Mouse (Mus musculus): ENCODE data around the gene Rps6ka5.

Rps6ka5 gene

DNA sequence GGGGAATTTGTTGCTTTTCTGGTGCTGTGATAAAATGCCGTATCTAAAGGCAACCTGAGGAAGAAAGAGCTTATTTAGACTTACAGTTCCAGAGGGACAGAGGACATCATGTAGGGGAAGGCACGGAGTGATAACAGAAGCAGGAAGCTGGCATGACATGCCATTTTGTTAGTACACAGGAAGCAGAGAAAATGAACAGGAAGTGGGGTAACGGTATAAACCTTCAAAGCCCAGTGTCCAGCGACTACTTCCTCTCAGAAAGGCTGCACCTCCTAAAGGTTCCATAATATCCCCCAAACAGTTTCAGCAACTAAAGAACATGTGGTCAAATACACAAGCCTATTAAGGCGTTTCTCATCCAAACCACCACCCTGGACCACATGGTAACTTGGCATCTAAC lies 195.9 kb downstream of the Rps6ka5 start:
- in situ Hi-C loops (cut with MboI) = no loop called here

DNA sequence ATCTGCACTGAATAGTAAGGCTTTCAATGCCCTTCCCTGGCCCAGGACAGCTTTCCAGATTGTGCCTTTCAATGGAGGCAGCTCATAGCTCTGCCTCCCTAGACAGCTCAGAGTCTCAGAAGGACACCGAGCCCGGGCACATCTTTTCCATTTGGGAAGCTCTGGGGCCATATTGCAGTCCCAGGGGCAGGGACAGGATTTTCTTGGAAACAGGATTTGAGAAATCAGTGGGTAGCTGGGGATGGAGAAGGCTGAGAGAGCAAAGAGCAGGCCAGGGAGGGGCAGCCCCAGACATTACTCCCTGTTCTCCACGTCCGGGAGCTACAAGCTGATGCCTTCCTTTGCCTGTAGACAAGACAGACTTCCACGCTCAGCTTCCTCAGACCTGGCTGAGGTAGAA lies 197.1 kb downstream of the Rps6ka5 start:
- in situ Hi-C loops (cut with MboI) = no loop called here

DNA sequence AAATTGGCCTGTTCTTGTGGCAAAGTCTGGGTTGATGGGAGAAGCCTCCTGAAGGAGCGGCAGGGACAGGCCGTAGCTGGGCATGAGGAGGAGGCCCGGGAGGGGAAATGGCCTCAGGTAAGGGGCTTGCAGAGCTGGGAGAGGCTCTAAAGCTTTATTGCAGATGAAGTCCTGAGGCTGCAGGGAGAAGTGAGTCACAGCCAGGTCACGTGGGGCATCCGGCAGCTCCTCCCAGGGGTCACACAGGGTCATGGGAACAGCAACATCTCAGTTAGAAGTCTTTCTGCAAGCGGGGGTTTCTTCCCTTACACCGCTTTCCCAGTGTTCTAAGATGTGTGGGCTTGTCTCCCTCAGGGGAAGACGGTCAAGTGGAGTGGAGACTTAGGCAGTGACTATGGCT lies 197.6 kb downstream of the Rps6ka5 start:
- in situ Hi-C loops (cut with MboI) = no loop called here

DNA sequence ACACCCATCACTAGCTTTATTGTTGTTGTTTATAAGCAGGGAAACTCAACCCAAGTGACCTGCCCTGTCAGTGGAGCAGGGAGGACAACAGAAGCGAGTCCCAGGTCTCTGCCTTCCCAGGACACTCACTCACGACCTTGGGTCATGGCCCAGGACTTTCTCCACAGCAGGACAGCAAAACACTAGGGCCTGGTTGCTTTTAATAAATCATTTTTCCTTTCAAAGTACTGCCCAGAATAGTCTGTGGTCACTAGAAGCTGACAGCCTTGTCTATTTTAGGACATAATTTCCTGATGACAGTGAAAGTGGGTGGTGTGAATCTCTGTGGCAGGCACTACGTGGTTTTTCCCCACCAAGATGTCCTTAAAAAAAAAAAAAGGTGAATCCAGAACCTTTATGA lies 198.5 kb downstream of the Rps6ka5 start:
- in situ Hi-C loops (cut with MboI) = no loop called here

DNA sequence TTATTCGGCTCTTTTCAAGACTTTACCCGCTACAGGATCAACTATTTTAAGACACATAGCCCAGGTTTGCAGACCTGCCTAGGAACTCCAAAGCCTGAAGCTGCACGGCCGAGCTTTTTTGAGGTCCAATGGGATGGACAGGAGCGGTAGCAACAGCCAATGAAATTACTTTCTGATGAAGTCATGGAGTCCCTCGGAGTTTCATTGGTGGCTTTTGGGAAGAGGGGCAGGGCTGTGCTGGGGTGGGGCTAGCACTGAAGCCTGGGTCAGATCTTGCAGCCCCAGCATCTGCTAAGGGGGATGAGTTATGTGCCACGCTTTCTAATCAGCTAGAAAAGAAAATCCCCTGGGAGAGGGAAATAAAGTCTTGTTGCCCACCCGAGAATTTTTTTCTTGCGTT lies 199.0 kb downstream of the Rps6ka5 start:
- in situ Hi-C loops (cut with MboI) = no loop called here

DNA sequence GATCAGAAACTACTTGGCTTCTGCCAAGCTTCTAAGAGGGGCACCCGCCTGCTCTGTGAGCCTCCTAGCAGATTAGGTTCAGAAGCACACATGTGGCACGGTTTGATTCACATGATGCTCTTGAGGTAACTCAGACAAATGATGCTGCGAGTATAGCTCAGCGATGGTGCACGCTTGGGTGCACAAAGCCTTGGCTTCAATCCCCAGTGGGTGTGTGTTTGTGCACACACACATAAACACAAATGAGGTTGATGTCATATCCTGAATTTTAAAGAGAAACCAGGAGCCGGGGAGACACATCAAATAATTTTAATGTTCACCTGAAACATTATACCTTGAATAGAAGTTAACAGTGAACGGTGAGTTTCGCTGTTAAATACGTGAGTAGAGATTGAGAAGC lies 199.5 kb downstream of the Rps6ka5 start:
- in situ Hi-C loops (cut with MboI) = no loop called here

DNA sequence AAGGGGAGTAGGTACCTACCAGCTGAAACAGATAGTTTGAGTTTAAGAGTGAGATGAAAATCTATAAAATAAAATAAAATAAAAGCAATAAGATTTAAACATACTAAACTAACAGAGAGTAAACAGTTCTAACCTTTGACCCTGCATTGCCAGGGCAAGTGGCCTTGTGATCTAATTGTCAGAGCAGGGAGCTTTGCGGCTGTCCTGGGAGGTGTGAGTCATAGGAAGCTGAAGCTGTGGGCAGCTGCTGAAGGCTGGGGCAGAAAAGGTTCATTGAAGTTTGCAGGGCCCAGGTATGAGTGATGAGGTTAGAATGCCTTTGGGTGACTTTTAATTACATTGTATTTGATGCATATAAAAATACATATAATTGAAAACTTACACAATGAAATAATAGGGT lies 200.8 kb downstream of the Rps6ka5 start:
- in situ Hi-C loops (cut with MboI) = no loop called here

DNA sequence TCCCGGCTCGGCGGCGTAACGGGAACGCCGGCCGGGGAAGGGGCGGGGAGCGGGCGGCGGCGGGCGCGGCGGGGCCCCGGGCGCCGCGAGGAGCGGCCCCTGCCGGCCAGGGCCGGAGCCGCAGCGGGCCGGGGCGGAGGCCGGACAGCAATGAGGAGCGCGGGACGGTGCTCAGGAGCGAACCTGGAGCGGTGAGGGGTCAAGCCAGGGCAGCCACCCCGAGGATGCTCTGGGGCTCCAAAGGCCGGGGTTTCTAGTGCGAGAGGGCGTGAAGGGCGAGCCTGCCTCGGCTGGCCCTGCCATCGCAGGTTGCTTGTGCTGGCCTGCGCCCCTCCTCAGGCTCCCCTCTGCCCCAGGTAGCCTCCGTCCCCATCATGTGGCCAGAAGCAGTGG lies 206.0 kb downstream of the Rps6ka5 start, which contains the start of gene Ttc7b:
TSS of gene Ttc7b (minus strand) at position 33 of the 393 bp plus-strand sequence.
- in situ Hi-C loops (cut with MboI) = no loop called here

DNA sequence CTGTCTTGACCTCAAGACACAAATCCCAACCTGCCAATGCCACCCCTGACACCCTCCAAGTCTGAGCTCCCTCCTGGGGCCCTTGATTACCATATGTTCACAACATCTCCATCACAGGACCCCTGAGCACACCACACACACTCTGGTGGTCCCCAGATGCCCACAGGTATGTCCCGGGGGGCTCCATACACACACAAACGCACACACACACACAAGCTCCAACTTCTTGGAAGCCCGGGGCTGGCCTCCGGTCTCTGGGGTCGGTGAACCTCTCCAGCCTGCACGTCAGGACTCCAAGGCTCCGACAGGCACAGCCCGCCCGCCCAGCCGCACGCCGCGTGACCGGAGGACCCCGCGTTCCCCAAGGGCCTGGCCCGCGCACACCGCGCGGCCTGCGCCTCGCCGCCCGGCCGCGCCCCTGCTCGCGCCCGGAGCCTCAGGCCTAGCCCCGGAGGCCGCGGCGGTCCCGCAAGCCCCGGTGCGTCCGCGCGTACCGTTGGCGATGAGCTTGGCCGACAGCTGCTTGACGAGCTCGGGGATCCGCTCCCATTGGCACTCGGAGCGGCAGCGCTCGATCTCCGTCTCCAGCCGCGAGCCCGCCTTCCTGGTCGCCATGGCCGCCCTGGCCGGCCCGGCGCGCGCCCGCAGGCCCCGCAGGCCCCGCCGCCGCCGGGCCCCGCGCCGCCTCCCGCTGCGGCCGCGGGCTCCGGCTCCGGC lies 206.5 kb downstream of the Rps6ka5 start:
- in situ Hi-C loops (cut with MboI) = no loop called here

DNA sequence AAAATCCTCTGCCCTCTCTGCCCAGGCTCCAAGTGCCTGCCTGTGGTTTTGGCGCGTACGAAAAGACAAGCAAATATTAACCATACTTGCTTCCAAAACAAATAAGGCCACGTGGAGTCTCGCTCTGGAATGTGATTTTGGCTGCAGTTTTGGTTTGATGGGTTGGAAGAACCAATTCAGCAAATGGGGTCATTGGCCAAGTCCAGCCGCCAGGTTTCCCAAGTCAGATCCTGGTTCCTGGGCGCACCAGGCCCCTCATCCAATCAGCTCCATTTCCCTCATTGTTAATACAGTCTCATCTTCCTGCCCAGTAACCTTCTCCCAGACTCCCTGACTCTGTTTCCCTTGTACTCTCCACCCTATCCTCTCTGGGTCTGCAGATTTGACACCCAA lies 207.1 kb downstream of the Rps6ka5 start:
- in situ Hi-C loops (cut with MboI) = no loop called here

DNA sequence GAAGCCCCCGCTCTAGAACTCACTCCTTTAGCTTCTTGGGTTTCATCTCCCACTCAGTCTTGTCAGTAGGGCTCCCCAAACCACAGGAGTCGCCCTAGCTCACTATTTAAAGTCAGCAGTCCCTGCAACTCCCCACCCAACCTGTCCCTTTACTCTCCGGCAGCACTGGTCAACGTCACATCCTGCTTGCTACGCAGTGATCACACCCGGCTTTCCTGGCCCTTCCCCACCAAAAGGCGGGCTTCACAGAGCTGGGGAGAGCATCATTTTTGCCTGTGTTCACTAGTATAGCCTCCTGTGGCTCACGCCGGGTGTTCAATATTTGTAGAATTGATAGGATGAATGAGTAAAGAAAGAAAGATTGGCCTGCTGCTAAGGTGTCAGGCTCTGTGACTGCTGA lies 209.4 kb downstream of the Rps6ka5 start:
- in situ Hi-C loops (cut with MboI) = no loop called here

DNA sequence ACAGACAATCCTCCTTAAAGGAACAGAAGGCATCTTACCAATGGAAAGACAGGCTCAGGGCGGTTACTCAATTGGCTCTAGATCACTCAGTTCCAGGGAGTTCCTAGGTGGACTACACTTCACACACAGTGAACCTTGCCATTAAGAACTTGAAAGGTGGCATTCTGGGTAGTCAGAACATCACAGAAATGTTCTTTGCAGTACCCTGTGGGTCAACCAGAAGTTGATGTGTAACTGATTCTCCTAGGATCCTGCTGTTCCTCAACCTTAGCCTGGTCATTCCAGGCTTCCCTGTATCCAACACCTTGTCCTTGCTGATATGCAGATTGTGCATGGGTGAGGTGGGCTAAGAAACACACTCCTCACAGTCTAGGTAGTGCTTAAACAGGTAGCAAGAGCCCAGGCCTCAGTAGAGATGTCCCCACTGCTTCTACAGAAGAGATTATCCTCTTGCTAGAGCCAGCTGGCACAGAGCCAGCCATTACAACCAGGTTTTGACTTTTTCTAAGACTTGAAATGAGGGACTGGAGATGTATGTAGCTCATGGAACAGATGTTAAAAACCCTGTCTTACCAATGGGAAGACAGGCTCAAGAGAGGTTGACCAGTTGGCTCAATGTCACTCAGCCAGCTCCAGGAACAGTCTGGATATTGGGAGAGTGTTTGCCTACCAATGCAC lies 210.5 kb downstream of the Rps6ka5 start:
- in situ Hi-C loops (cut with MboI) = no loop called here

DNA sequence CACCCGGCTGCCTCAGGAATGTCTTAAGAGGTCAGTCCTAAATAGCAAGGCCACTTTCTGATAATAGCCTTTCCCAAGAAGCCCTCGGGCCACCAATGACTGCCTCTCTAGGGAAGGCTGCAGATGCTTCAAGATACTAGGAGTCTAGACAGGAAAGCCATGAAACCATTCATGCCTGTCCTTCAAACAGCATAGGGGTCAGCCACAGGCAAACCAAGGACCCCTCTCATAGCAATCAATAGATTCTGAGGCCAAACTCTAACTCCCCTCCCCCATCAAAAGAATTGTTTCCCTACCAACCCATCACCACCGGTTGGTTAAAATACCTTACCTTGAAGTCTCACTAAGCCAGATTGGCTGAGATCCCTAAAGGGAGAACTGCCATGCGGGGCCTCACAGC lies 211.3 kb downstream of the Rps6ka5 start:
- in situ Hi-C loops (cut with MboI) = no loop called here

DNA sequence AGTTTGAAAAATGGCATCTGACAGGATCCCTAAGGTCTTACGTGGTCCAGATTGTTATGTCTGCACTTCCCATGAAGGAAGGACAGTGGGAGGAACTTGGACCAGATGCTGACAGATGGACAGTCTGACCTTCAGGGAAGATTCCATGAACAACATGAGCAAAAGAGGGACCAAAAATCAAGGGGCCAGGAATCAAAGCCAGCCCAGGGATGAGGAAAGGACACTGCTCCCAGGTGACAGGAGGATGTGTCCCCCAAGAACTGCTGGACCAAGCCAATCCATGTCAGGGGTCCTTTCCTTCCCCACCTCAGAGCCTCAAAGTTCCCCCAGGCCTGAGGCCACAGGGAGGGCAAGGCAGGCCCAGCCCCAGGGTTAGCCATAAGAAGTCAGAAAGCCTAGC lies 212.2 kb downstream of the Rps6ka5 start:
- in situ Hi-C loops (cut with MboI) = no loop called here

DNA sequence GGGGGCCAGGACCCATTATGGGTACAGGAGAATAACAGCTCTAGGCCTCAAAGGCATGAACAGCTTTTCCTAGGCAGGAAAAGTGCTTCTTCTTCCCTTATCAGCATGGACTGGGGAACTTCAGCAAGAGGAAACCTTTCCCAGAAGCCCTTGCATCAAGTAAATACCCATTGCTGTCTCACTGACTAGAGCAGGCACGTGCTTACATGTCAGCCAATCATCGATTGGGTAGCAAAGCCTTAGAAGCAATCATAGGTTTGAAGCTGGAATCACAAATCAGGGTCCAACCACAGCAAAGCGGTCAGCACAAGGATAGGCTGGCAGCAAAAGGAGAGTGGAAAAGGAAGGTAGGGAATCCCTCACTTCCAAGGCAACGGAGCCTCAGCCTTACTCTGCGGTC lies 213.7 kb downstream of the Rps6ka5 start:
- in situ Hi-C loops (cut with MboI) = no loop called here

DNA sequence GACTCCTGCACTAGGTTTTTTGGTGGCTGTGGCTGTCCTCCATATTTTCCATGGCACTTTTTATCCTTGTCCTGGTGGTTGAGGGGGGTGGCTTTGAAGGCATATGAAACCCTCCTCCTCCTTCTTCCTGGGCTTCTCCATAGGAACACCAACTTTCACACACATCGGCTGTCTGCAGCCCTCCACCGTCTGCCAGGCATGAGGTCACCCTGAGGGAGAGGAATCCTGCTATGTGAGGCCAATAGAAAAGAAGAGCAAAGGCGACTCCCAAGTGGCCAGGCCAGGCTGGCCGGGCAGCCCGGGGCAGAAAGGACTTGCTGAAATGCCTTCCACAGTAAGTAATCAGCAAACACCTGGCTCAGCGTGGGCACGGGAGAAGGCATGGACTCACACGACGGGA lies 214.1 kb downstream of the Rps6ka5 start:
- in situ Hi-C loops (cut with MboI) = no loop called here

DNA sequence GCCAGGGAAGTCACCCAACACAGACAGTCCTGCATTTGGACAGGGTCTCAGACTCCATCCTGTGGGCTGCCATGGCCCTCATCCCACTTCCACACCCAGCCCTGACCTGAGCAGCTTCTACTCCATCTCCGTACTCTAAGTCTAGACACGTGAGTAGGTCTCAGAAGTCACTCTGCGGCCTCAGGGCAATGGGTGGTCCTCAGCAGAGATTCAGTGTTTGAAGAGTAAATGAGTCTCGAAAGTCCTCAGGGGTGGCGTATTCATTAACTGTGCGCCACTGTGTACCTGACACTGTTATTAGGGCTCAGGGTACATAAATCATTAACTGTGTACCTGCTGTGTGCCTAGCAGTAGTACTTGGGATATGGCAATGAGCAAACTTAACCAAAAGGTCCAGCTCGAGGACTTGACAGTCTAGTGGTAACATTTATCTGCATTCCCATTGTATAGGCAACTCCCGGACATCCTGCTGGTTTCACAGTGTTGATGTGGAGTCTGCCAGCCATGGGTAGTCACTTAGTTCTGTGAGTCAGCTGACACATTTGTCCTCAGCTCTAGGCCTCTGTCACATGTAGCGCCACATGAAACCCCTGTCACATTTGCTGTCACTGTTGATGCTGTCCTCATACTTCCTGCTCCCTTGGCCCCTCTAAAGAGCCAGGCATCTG lies 217.0 kb downstream of the Rps6ka5 start:
- in situ Hi-C loops (cut with MboI) = no loop called here

DNA sequence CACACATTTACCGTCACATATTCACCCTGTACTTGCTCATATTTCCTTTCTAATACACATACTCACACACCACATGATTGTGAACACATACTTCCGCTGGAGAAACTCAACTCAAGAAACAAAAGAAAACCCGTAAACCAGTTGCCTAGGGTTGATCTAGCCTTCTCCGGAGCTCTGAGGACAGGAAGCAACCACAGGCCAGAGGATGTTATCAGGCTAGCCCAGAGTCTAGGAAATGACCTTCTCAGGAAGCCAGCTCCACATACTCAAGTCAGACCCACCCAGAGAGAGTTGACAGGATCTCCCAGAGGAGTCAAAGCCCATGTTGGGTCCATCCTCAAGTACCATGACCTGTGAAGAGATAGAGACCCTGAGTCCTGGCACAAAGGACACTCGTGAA lies 218.1 kb downstream of the Rps6ka5 start:
- in situ Hi-C loops (cut with MboI) = no loop called here

DNA sequence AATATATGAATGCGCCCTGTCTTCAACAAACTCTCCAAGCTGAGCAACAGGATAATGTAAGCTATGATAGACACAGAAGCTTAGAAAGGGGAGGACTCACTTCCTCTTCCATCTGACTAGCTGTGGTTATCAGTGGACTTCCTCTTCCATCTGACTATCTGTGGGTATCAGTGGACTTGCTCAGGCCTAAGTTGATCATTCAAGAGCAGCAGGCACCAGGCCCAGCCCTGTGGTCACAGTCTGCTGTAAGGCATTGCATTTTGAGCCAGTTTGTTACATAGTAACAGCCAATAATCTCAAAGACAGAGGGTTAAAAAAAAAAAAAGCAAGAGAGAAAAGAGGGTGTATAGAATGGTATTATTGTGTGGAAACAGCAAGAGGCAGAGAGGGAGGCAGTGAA lies 221.3 kb downstream of the Rps6ka5 start:
- in situ Hi-C loops (cut with MboI) = no loop called here

DNA sequence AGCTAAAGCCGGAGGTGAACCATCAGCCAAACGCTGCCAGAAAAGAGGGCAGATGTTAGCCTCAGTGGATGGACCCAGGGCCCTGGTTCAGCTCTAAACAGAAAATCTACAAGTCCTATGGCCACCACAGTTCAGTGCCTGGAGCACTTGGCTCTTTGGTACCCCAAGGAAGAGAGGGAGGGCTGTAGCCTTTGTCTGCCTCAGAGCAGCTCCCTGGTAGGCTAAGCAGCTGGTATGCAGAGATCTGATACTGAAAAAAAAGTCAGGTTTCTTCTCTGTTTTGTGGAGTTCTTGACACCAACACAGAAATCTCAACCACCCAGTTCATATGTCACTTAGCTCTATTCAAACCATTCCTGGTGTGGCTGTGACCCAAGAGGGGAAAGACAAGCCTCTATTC lies 222.2 kb downstream of the Rps6ka5 start:
- in situ Hi-C loops (cut with MboI) = no loop called here

DNA sequence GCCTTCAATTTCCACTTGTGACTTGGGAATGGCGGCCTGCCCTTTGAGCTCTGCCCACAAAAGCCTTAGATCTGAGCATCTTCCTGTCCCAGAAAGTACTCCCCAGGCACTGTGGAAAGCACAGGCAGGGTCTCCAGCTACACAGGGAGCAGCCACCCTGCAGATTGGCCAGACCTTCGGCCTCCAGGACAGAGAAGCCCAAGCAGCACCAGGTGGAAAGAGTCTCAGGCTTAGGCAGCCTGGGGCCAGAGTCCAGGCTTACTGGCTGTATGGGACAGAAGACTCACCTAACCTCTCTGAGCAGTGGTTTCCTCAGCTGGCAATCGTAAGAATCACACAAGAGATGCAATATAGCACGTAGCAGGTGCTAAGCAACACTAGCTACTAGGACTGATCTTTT lies 223.1 kb downstream of the Rps6ka5 start:
- in situ Hi-C loops (cut with MboI) = no loop called here

DNA sequence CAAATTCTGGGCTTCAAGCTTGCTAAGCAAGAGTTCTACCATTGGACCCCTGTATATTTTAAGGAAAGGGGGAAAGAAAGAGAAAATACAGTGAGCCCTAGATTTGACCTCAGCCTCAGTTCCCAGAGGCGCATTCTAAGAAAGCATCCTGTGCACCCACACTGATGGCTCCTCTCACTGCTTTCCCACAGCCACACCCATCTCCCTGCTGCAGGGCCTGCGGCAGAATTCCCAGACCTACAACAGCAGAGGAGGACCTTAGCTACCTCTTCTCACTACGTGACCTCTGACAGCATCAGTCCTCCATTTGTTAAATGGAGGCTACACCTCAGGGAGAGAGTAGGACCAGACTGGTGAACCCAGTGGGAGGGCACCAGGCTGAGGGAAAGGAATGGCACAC lies 224.2 kb downstream of the Rps6ka5 start:
- in situ Hi-C loops (cut with MboI) = no loop called here

DNA sequence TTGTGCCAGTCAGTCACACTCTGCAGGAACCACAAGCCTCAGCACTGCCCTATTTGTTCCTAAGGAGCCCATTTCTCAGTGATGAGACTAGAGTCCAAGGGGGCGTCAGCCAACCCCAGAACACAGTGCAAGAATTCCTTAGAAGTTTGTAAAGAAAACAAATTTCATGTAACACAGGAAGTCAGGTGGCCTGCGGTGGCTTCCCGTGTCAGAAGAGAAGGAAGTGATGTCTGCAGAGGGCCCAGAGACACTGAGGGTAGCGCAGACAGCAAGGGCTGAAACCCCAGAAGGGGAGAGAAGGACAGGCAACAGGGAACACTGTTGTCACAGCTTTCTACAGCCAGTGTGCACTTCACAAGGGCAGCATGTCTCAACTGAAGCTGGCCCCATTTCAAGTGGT lies 225.5 kb downstream of the Rps6ka5 start:
- in situ Hi-C loops (cut with MboI) = no loop called here

Data from mature B cell (primary cell).